Mouse (Mus musculus): ENCODE results near the gene Vipr1. TPM values are rescaled to one million over a fixed set of nuclear protein-coding genes. Genes with fewer than 3 reads are reported as not detected.

Vipr1 gene
- polyA plus RNA-seq, 1 experiment from 2014 or later = 0.45 TPM

- 84% methylated on average over 7 of the region's 7 CpGs for WGBS
- Histone ChIP-seq H3K9ac (replicated peaks) (no peak overlapping the region), H3K4me2 (replicated peaks) (no peak overlapping the region), H3K27ac (replicated peaks) (no peak overlapping the region), H3K9me3 (no peaks in the 10 kb centered on the region), H3K4me1 (peaks cover 4% of the 10 kb centered on the region), H3K4me3 (no peak overlapping the region), H3K36me3 (peaks cover 52% of the 10 kb centered on the region), H3K27me3 (no peaks in the 10 kb centered on the region)
- ATAC-seq (replicated peaks) = no peak
Measured at GRCm38 (mm10) chr9:121684702-121685101, 42.2 kb downstream of the Vipr1 start.

GRCm38 (mm10) chr9:121690200-121690651 is 47.7 kb downstream of the Vipr1 start:
- Histone ChIP-seq H3K9me3 (no peaks in the 10 kb centered on the region), H3K4me1 (peaks cover 15% of the 10 kb centered on the region), H3K27ac (replicated peaks) (peak overlapping the region; percentile 86), H3K36me3 (peaks cover 42% of the 10 kb centered on the region), H3K4me3 (peak overlapping the region; percentile 13; the same call in 1 of the 2 replicates), H3K27me3 (no peaks in the 10 kb centered on the region), H3K4me2 (replicated peaks) (peak overlapping the region; percentile 34), H3K9ac (replicated peaks) (no peak overlapping the region)
- WGBS = 48% methylated on average over 15 of the region's 15 CpGs
- ATAC-seq (replicated peaks) = peak; percentile 94

GRCm38 (mm10) chr9:121690734-121691133 is 48.2 kb downstream of the Vipr1 start:
- no peaks in the 10 kb centered on the region for H3K27me3 ChIP-seq
- H3K27ac ChIP-seq (replicated peaks) = peak overlapping the region; percentile 86
- ATAC-seq (replicated peaks) = no peak; the same call in 1 of the 2 replicates
- H3K4me3 ChIP-seq = no peak overlapping the region
- WGBS = 82% methylated on average over 7 of the region's 7 CpGs
- H3K9ac ChIP-seq (replicated peaks) = no peak overlapping the region
- no peak overlapping the region; the same call in 1 of the 2 replicates for H3K4me2 ChIP-seq (replicated peaks)
- no peaks in the 10 kb centered on the region for H3K9me3 ChIP-seq
- peaks cover 42% of the 10 kb centered on the region for H3K36me3 ChIP-seq
- peaks cover 15% of the 10 kb centered on the region for H3K4me1 ChIP-seq

- Histone ChIP-seq H3K4me1 (peaks cover 12% of the 10 kb centered on the region), H3K4me2 (replicated peaks) (no peak overlapping the region), H3K9ac (replicated peaks) (no peak overlapping the region), H3K27ac (replicated peaks) (no peak overlapping the region), H3K36me3 (peaks cover 42% of the 10 kb centered on the region), H3K4me3 (no peak overlapping the region), H3K27me3 (no peaks in the 10 kb centered on the region), H3K9me3 (no peaks in the 10 kb centered on the region)
- 85% methylated on average over 12 of the region's 12 CpGs for WGBS
- ATAC-seq (replicated peaks) = no peak
Measured at GRCm38 (mm10) chr9:121694736-121695135, 52.2 kb downstream of the Vipr1 start.

GRCm38 (mm10) chr9:121696626-121697025 is 54.1 kb downstream of the Vipr1 start:
- Histone ChIP-seq H3K27ac (replicated peaks) (no peak overlapping the region), H3K4me1 (no peaks in the 10 kb centered on the region), H3K4me2 (replicated peaks) (no peak overlapping the region), H3K36me3 (peaks cover 39% of the 10 kb centered on the region), H3K9ac (replicated peaks) (no peak overlapping the region), H3K9me3 (no peaks in the 10 kb centered on the region), H3K4me3 (no peak overlapping the region), H3K27me3 (no peaks in the 10 kb centered on the region)
- ATAC-seq (replicated peaks) = no peak
- WGBS = 90% methylated on average over 9 of the region's 9 CpGs

- Histone ChIP-seq H3K36me3 (peaks cover 38% of the 10 kb centered on the region), H3K4me3 (no peak overlapping the region), H3K4me2 (replicated peaks) (no peak overlapping the region), H3K4me1 (peaks cover 1% of the 10 kb centered on the region), H3K9me3 (no peaks in the 10 kb centered on the region), H3K9ac (replicated peaks) (no peak overlapping the region), H3K27ac (replicated peaks) (no peak overlapping the region), H3K27me3 (no peaks in the 10 kb centered on the region)
- 91% methylated on average over 1 of the region's 1 CpGs for WGBS
- ATAC-seq (replicated peaks) = no peak; the same call in 1 of the 2 replicates
Measured at GRCm38 (mm10) chr9:121697150-121698049, 54.9 kb downstream of the Vipr1 start.

GRCm38 (mm10) chr9:121704261-121704645 is 61.7 kb downstream of the Vipr1 start:
- H3K27me3 ChIP-seq = no peaks in the 10 kb centered on the region
- H3K4me2 ChIP-seq (replicated peaks) = peak overlapping the region; percentile 99
- H3K4me1 ChIP-seq = peaks cover 27% of the 10 kb centered on the region
- 32% methylated on average over 11 of the region's 11 CpGs for WGBS
- H3K9me3 ChIP-seq = no peaks in the 10 kb centered on the region
- no peak overlapping the region for H3K27ac ChIP-seq (replicated peaks)
- peaks cover 8% of the 10 kb centered on the region for H3K36me3 ChIP-seq
- H3K4me3 ChIP-seq = peak overlapping the region; percentile 92
- ATAC-seq (replicated peaks) = no peak
- H3K9ac ChIP-seq (replicated peaks) = peak overlapping the region; percentile 86

- H3K4me3 ChIP-seq = peak within 1 kb of the TSS; percentile 92
- H3K9me3 ChIP-seq = no peaks in the 10 kb centered on the region
- 0 out of 2 replicates have a peak, but pooled peaks cover under 1% of the 10 kb centered on the region for H3K36me3 ChIP-seq
- peak within 1 kb of the TSS; percentile 81 for H3K27ac ChIP-seq (replicated peaks)
- WGBS = 2% methylated on average over 69 of the region's 69 CpGs
- H3K4me1 ChIP-seq = peaks cover 27% of the 10 kb centered on the region
- no peaks in the 10 kb centered on the region for H3K27me3 ChIP-seq
- H3K9ac ChIP-seq (replicated peaks) = peak within 1 kb of the TSS; percentile 86
- ATAC-seq (replicated peaks) = peak; percentile 97
- peak within 1 kb of the TSS; percentile 99 for H3K4me2 ChIP-seq (replicated peaks)
Measured at GRCm38 (mm10) chr9:121704646-121705625, 62.4 kb downstream of the Vipr1 start, which contains the start of gene Sec22c. Gene Sec22c (minus strand): TSS chr9:121705490.

GRCm38 (mm10) chr9:121706029-121706675 is 63.6 kb downstream of the Vipr1 start:
- Histone ChIP-seq H3K9me3 (no peaks in the 10 kb centered on the region), H3K4me2 (replicated peaks) (no peak overlapping the region), H3K27ac (replicated peaks) (no peak overlapping the region), H3K4me1 (peaks cover 33% of the 10 kb centered on the region), H3K36me3 (no peaks in the 10 kb centered on the region), H3K27me3 (no peaks in the 10 kb centered on the region), H3K9ac (replicated peaks) (no peak overlapping the region), H3K4me3 (no peak overlapping the region)
- WGBS = 79% methylated on average over 6 of the region's 6 CpGs
- ATAC-seq (replicated peaks) = no peak

- Histone ChIP-seq H3K9me3 (no peaks in the 10 kb centered on the region), H3K27me3 (no peaks in the 10 kb centered on the region), H3K9ac (replicated peaks) (no peak overlapping the region), H3K4me1 (peaks cover 38% of the 10 kb centered on the region), H3K4me3 (no peak overlapping the region), H3K4me2 (replicated peaks) (no peak overlapping the region), H3K27ac (replicated peaks) (no peak overlapping the region), H3K36me3 (peaks cover 7% of the 10 kb centered on the region)
- ATAC-seq (replicated peaks) = no peak
- whole genome bisulfite sequencing = 77% methylated on average over 6 of the region's 6 CpGs
Measured at GRCm38 (mm10) chr9:121707801-121708200, 65.3 kb downstream of the Vipr1 start.

Measured in forebrain, embryonic 15.5 days (tissue).